Comparison of ENCODE assay signal across 9 mouse cellular contexts in the genomic region with DNA sequence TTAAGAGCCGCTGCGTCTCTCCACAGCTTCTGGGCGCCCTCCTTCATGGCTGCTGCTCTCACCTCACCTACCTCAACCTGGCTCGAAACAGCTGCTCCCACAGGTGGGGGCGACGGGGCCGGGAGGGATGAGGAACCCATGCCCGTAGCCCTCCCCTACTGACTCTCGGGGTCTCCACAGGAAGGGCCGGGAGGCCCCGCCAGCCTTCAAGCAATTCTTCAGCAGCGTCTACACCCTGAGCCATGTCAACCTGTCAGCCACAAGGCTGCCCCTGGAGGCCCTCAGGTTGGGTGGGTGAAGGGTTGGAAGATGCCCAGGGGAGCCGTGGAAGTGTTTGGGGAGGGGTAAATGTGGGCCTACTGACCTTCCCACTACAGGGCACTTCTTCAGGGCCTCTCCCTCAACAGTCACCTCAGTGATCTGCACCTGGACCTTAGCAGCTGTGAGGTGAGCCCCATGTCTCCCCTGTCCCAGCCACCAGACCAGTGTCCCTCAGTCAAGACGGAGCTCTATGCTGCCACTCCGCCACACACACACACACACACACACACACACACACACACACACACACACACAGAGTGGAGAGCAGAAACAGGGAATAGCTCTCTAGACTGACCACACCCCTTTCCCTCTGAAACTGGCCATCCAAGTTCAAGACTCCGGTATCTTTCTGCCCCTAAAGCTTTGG. TPM values are rescaled to one million over a fixed set of nuclear protein-coding genes. Genes with fewer than 3 reads are reported as not detected.
DNase-seq lines count a peak whose midpoint lies in the region; ATAC-seq lines count a peak whose summit lies in the region.
"Had no signal": no experiment of that assay in that cellular context is flagged by ENCODE, and none has a peak within 500 bp of the region (broad histone marks: within the 10 kb centered on the region; RNA-seq: fewer than 3 reads in every experiment).

No protein-coding gene starts in this region.

- DNase-seq in kidney, adult 8-10 months = no peak
- no peak for DNase-seq in embryonic facial prominence, embryonic 14.5 days (ENCODE audit: low spot score)
- DNase-seq in gastrocnemius, postnatal 36 days = no peak
- no peak for DNase-seq in gastrocnemius, postnatal 25 days

- no peak overlapping the region for H3K4me3 ChIP-seq in kidney, embryonic 14.5 days (ENCODE audit: low read length)
- no peak overlapping the region for H3K4me3 ChIP-seq in embryonic facial prominence, embryonic 14.5 days (ENCODE audit: low read depth, low read length)
- H3K4me3 ChIP-seq in forebrain, embryonic 16.5 days (replicated peaks; ENCODE audit: low read length) = no peak overlapping the region
- no peak overlapping the region for H3K4me3 ChIP-seq in midbrain, embryonic 13.5 days (replicated peaks)

- ATAC-seq in kidney, embryonic 14.5 days (ENCODE audit: low FRiP score, low TSS enrichment) = peak; percentile 21
- ATAC-seq in embryonic facial prominence, embryonic 14.5 days (ENCODE audit: low read depth) = peak; percentile 23; the same call in 1 of the 2 replicates
- peak; percentile 12 for ATAC-seq in forebrain, embryonic 16.5 days
- peak; percentile 57 for ATAC-seq in midbrain, embryonic 13.5 days

- no peaks in the 10 kb centered on the region for H3K9me3 ChIP-seq in kidney, embryonic 14.5 days (ENCODE audit: control insufficient read depth, low read length)
- H3K9me3 ChIP-seq in embryonic facial prominence, embryonic 14.5 days (ENCODE audit: control insufficient read depth, low read length) = no peaks in the 10 kb centered on the region
- no peaks in the 10 kb centered on the region for H3K9me3 ChIP-seq in forebrain, embryonic 16.5 days (ENCODE audit: control insufficient read depth, low read length)
- H3K9me3 ChIP-seq in midbrain, embryonic 13.5 days = no peaks in the 10 kb centered on the region

- H3K27me3 ChIP-seq in kidney, embryonic 14.5 days (ENCODE audit: control insufficient read depth, insufficient read depth, low read length) = no peaks in the 10 kb centered on the region
- H3K27me3 ChIP-seq in embryonic facial prominence, embryonic 14.5 days (replicated peaks; ENCODE audit: control insufficient read depth, insufficient read depth, low read length) = no peaks in the 10 kb centered on the region
- H3K27me3 ChIP-seq in forebrain, embryonic 16.5 days (replicated peaks; ENCODE audit: control insufficient read depth, insufficient read depth, low read length) = no peaks in the 10 kb centered on the region
- H3K27me3 ChIP-seq in midbrain, embryonic 13.5 days = no peaks in the 10 kb centered on the region

- no peak overlapping the region for H3K9ac ChIP-seq in kidney, embryonic 14.5 days (ENCODE audit: low read depth, low read length)
- H3K9ac ChIP-seq in embryonic facial prominence, embryonic 14.5 days (ENCODE audit: low read depth, low read length) = no peak overlapping the region
- H3K9ac ChIP-seq in forebrain, embryonic 16.5 days (replicated peaks; ENCODE audit: low read depth, low read length) = no peak overlapping the region
- no peak overlapping the region for H3K9ac ChIP-seq in midbrain, embryonic 13.5 days (replicated peaks)

- intact Hi-C loops in gastrocnemius, postnatal 36 days (cut with DNase I) = loop anchor here (1.0 to 5.0 kb wide), 3 partner anchors 60 to 245 kb away; a partner anchor contains a TSS

- H3K36me3 ChIP-seq in kidney, embryonic 14.5 days (ENCODE audit: control insufficient read depth, insufficient read depth, low read length) = no peaks in the 10 kb centered on the region
- no peaks in the 10 kb centered on the region for H3K36me3 ChIP-seq in embryonic facial prominence, embryonic 14.5 days (ENCODE audit: control insufficient read depth, insufficient read depth, low read length)
- peaks cover 9% of the 10 kb centered on the region; the same call in 1 of the 2 replicates for H3K36me3 ChIP-seq in forebrain, embryonic 16.5 days (ENCODE audit: control insufficient read depth, insufficient read depth)
- H3K36me3 ChIP-seq in midbrain, embryonic 13.5 days = peaks cover 82% of the 10 kb centered on the region

- no peak overlapping the region for H3K27ac ChIP-seq in kidney, embryonic 14.5 days (ENCODE audit: low read depth, low read length)
- H3K27ac ChIP-seq in embryonic facial prominence, embryonic 14.5 days (replicated peaks; ENCODE audit: low read depth, low read length) = no peak overlapping the region
- H3K27ac ChIP-seq in forebrain, embryonic 16.5 days (ENCODE audit: low read length) = no peak overlapping the region
- H3K27ac ChIP-seq in midbrain, embryonic 13.5 days = no peak overlapping the region

- no peak overlapping the region for H3K4me2 ChIP-seq in kidney, embryonic 14.5 days (replicated peaks; ENCODE audit: low read depth, low read length)
- H3K4me2 ChIP-seq in embryonic facial prominence, embryonic 14.5 days (ENCODE audit: low read depth, low read length) = no peak overlapping the region
- no peak overlapping the region for H3K4me2 ChIP-seq in forebrain, embryonic 16.5 days (ENCODE audit: low read length)
- H3K4me2 ChIP-seq in midbrain, embryonic 13.5 days (replicated peaks) = no peak overlapping the region

- 79% methylated on average over 16 of the region's 16 CpGs for WGBS in kidney, embryonic 14.5 days
- WGBS in embryonic facial prominence, embryonic 14.5 days = 68% methylated on average over 15 of the region's 16 CpGs
- 76% methylated on average over 16 of the region's 16 CpGs for WGBS in forebrain, embryonic 16.5 days
- 82% methylated on average over 15 of the region's 16 CpGs for WGBS in midbrain, embryonic 13.5 days

- 0 out of 2 replicates have a peak, but pooled peaks cover 3% of the 10 kb centered on the region for H3K4me1 ChIP-seq in kidney, embryonic 14.5 days (ENCODE audit: control insufficient read depth, insufficient read depth, low read length)
- H3K4me1 ChIP-seq in embryonic facial prominence, embryonic 14.5 days (ENCODE audit: control insufficient read depth, insufficient read depth, low read length) = no peaks in the 10 kb centered on the region
- H3K4me1 ChIP-seq in forebrain, embryonic 16.5 days (replicated peaks; ENCODE audit: control insufficient read depth, insufficient read depth, low read length) = peaks cover 22% of the 10 kb centered on the region
- H3K4me1 ChIP-seq in midbrain, embryonic 13.5 days (replicated peaks) = peaks cover 16% of the 10 kb centered on the region

RNA-seq across cellular contexts. Expression of a gene that starts 6.5 kb away (rescaled TPM):
- 3.0 and 3.8 TPM in 2 replicates for polyA plus RNA-seq in kidney, embryonic 14.5 days (2014; fragmentation: Nextera tagmentation; extraction: Ambion mirVana)
- 3.4 and 3.9 TPM in 2 replicates for polyA plus RNA-seq in embryonic facial prominence, embryonic 14.5 days (2014; fragmentation: Nextera tagmentation; extraction: Ambion mirVana)
- polyA plus RNA-seq in forebrain, embryonic 16.5 days (2015; fragmentation: Nextera tagmentation; extraction: Ambion mirVana) = 29.4 and 38.1 TPM in 2 replicates
- 17.0 and 24.5 TPM in 2 replicates for polyA plus RNA-seq in midbrain, embryonic 13.5 days (2015; fragmentation: Nextera tagmentation; extraction: Ambion mirVana)
- total RNA-seq in gastrocnemius, postnatal 36 days (2021) = under 1 TPM; 0.47 to 0.89 TPM
- total RNA-seq in gastrocnemius, postnatal 25 days (2021) = under 1 TPM; 0.33 to 0.40 TPM

RNA-seq across cellular contexts. Expression of a gene that starts 13.3 kb away (rescaled TPM):
- 0.18 TPM in 1 of 2 replicates, not detected in the other for polyA plus RNA-seq in kidney, embryonic 14.5 days (2014; fragmentation: Nextera tagmentation; extraction: Ambion mirVana)
- polyA plus RNA-seq in embryonic facial prominence, embryonic 14.5 days (2014; fragmentation: Nextera tagmentation; extraction: Ambion mirVana) = 3.7 and 5.2 TPM in 2 replicates
- polyA plus RNA-seq in forebrain, embryonic 16.5 days (2015; fragmentation: Nextera tagmentation; extraction: Ambion mirVana) = 9.9 and 18.0 TPM in 2 replicates
- 0.70 and 0.88 TPM in 2 replicates for polyA plus RNA-seq in midbrain, embryonic 13.5 days (2015; fragmentation: Nextera tagmentation; extraction: Ambion mirVana)
- not detected for total RNA-seq in gastrocnemius, postnatal 36 days (2021)
- not detected for total RNA-seq in gastrocnemius, postnatal 25 days (2021)
- total RNA-seq: ES-E14 had no signal

RNA-seq across cellular contexts. Expression of a gene that starts 18.3 kb away (rescaled TPM):
- polyA plus RNA-seq in kidney, embryonic 14.5 days (2014; fragmentation: Nextera tagmentation; extraction: Ambion mirVana) = 60.2 and 96.4 TPM in 2 replicates
- polyA plus RNA-seq in embryonic facial prominence, embryonic 14.5 days (2014; fragmentation: Nextera tagmentation; extraction: Ambion mirVana) = 46.9 and 47.4 TPM in 2 replicates
- 43.3 and 48.2 TPM in 2 replicates for polyA plus RNA-seq in forebrain, embryonic 16.5 days (2015; fragmentation: Nextera tagmentation; extraction: Ambion mirVana)
- polyA plus RNA-seq in midbrain, embryonic 13.5 days (2015; fragmentation: Nextera tagmentation; extraction: Ambion mirVana) = 31.2 and 31.6 TPM in 2 replicates
- 10 to 100 TPM; 43.3 to 50.8 TPM for total RNA-seq in gastrocnemius, postnatal 36 days (2021)
- 10 to 100 TPM; 42.1 to 47.7 TPM for total RNA-seq in gastrocnemius, postnatal 25 days (2021)

RNA-seq across cellular contexts. Expression of a gene that starts 27.9 kb away (rescaled TPM):
- polyA plus RNA-seq in kidney, embryonic 14.5 days (2014; fragmentation: Nextera tagmentation; extraction: Ambion mirVana) = not detected in 2 replicates
- polyA plus RNA-seq in embryonic facial prominence, embryonic 14.5 days (2014; fragmentation: Nextera tagmentation; extraction: Ambion mirVana) = not detected in 2 replicates
- not detected in 2 replicates for polyA plus RNA-seq in forebrain, embryonic 16.5 days (2015; fragmentation: Nextera tagmentation; extraction: Ambion mirVana)
- 0.08 TPM in 1 of 2 replicates, not detected in the other for polyA plus RNA-seq in midbrain, embryonic 13.5 days (2015; fragmentation: Nextera tagmentation; extraction: Ambion mirVana)
- not detected for total RNA-seq in gastrocnemius, postnatal 36 days (2021)
- total RNA-seq in gastrocnemius, postnatal 25 days (2021) = not detected
- total RNA-seq: adrenal gland, adult 18-20 months; ES-E14 had no signal

RNA-seq across cellular contexts. Expression of a gene that starts 43.2 kb away (rescaled TPM):
- polyA plus RNA-seq in kidney, embryonic 14.5 days (2014; fragmentation: Nextera tagmentation; extraction: Ambion mirVana) = 25.0 and 37.1 TPM in 2 replicates
- polyA plus RNA-seq in embryonic facial prominence, embryonic 14.5 days (2014; fragmentation: Nextera tagmentation; extraction: Ambion mirVana) = 28.1 and 32.7 TPM in 2 replicates
- polyA plus RNA-seq in forebrain, embryonic 16.5 days (2015; fragmentation: Nextera tagmentation; extraction: Ambion mirVana) = 23.3 and 23.6 TPM in 2 replicates
- polyA plus RNA-seq in midbrain, embryonic 13.5 days (2015; fragmentation: Nextera tagmentation; extraction: Ambion mirVana) = 16.6 and 19.5 TPM in 2 replicates
- 1 to 10 TPM; 4.2 to 4.5 TPM for total RNA-seq in gastrocnemius, postnatal 36 days (2021)
- 1 to 10 TPM; 4.7 to 6.9 TPM for total RNA-seq in gastrocnemius, postnatal 25 days (2021)
